Mouse (Mus musculus) ES-E14 (cell line): Measurements from ENCODE around the gene Tmem164. TPM values are rescaled to one million over a fixed set of nuclear protein-coding genes. Genes with fewer than 3 reads are reported as not detected.

Source experiments
- DNase-seq: peaks from one replicate; pipeline ENCODE4 v3.0.0-alpha.2; 2013; ENCODE audit warnings: low read depth, low spot score
- H3K27ac ChIP-seq: 2 replicates; pipeline ENCODE4 v1.5.1; 2012; ENCODE audit warnings: low read depth, mild to moderate bottlenecking, low read length, moderate library complexity, mixed read lengths; ENCODE audit not compliant: poor library complexity, insufficient read depth, severe bottlenecking
- H3K36me3 ChIP-seq: 2 replicates; pipeline ENCODE4 v1.6.1; 2012; ENCODE audit warnings: mild to moderate bottlenecking, low read length, moderate library complexity, mixed read lengths; ENCODE audit not compliant: control insufficient read depth, poor library complexity, insufficient read depth, severe bottlenecking
- H3K4me1 ChIP-seq, 2 experiments: fragments of 150-350 bp in 1 of 2; sonication (generic) in 1 of 2; 2 replicates each; pipeline ENCODE4 v1.6.1; 2012; ENCODE audit warnings: low read length in 2 of 2, mild to moderate bottlenecking in 1 of 2, mixed read lengths in 1 of 2; ENCODE audit not compliant: control insufficient read depth in 2 of 2, insufficient read depth in 2 of 2, poor library complexity in 1 of 2
- H3K4me3 ChIP-seq, 2 experiments: fragments of 150-350 bp in 1 of 2; sonication (generic) in 1 of 2; 2 replicates each; pipeline ENCODE4 v1.5.1; 2012; ENCODE audit warnings: low read length in 2 of 2, low read depth in 1 of 2, mild to moderate bottlenecking in 1 of 2, mixed read lengths in 1 of 2; ENCODE audit not compliant: insufficient read depth in 1 of 2, poor library complexity in 1 of 2, severe bottlenecking in 1 of 2
- H3K9ac ChIP-seq: 2 replicates; pipeline ENCODE4 v1.6.1; 2012; ENCODE audit warnings: low read depth, mild to moderate bottlenecking, low read length, mixed read lengths; ENCODE audit not compliant: poor library complexity, insufficient read depth, severe bottlenecking
- H3K9me3 ChIP-seq: fragments of 150-350 bp; sonication (generic); 2 replicates; pipeline ENCODE4 v1.6.1; 2012; ENCODE audit warnings: low read depth, mild to moderate bottlenecking, low read length; ENCODE audit not compliant: control insufficient read depth, insufficient read depth
- CHD2 ChIP-seq: IDR thresholded peaks from 2 replicates; pipeline ENCODE4 v1.6.1; 2014; ENCODE audit warnings: mild to moderate bottlenecking, low read depth, low read length, inconsistent platforms
- HCFC1 ChIP-seq: IDR thresholded peaks from 2 replicates; pipeline ENCODE4 v1.6.1; 2012; ENCODE audit warnings: low read length, inconsistent platforms, borderline replicate concordance; ENCODE audit not compliant: insufficient read depth
- MAFK ChIP-seq: IDR thresholded peaks from 2 replicates; pipeline ENCODE4 v1.6.1; 2014; ENCODE audit warnings: mild to moderate bottlenecking, low read depth, low read length, inconsistent platforms; ENCODE audit not compliant: insufficient read depth
- ZC3H11A ChIP-seq: IDR thresholded peaks from 2 replicates; pipeline ENCODE4 v1.6.1; 2012; ENCODE audit warnings: low read depth, mild to moderate bottlenecking, inconsistent platforms, low read length, borderline replicate concordance
- ZNF384 ChIP-seq: IDR thresholded peaks from 2 replicates; pipeline ENCODE4 v1.6.1; 2012; ENCODE audit warnings: low read depth, low read length, inconsistent platforms
- in situ Hi-C, 2 experiments: fragments of 600-800 bp; cut with MboI; formaldehyde crosslinking; loops; one replicate each; pipeline ENCODE4 v1.15.1; 2025; ENCODE audit warnings: low sequenced_read_pairs in 2 of 2, inconsistent platforms in 1 of 2; ENCODE audit not compliant: unreplicated experiment in 2 of 2
- total RNA-seq: library from RNA; depleted of rRNA; stranded (reverse); fragments of 300-350 nt; gene quantifications from 2 replicates; pipeline ENCODE4 v1.2.3, GENCODE M21; 2012

Tmem164 gene
- total RNA-seq, 1 experiment, result 15.3 TPM

GRCm38 (mm10) chrX:142834807-142835206 is 153.6 kb downstream of the Tmem164 start:
- no peaks in the 10 kb centered on the region for H3K36me3 ChIP-seq
- no peak overlapping the region for H3K27ac ChIP-seq
- H3K9ac ChIP-seq, result no peak overlapping the region
- H3K9me3 ChIP-seq, result no peaks in the 10 kb centered on the region
- in situ Hi-C loops, result no loop called here
- no peaks in the 10 kb centered on the region for H3K4me1 ChIP-seq
- DNase-seq, result no peak
- TF ChIP-seq HCFC1, result no peak
- no peak for TF ChIP-seq MAFK
- TF ChIP-seq ZNF384, result no peak
- TF ChIP-seq CHD2, result no peak
- TF ChIP-seq ZC3H11A, result no peak
- H3K4me3 ChIP-seq, result no peak overlapping the region

- Histone ChIP-seq H3K27ac (no peak overlapping the region), H3K9ac (no peak overlapping the region), H3K4me1 (no peaks in the 10 kb centered on the region), H3K9me3 (no peaks in the 10 kb centered on the region), H3K36me3 (no peaks in the 10 kb centered on the region), H3K4me3 (no peak overlapping the region)
- TF ChIP-seq ZC3H11A (no peak), ZNF384 (no peak), CHD2 (no peak), MAFK (no peak), HCFC1 (no peak)
- DNase-seq, result no peak
- in situ Hi-C loops, result no loop called here
Observed at GRCm38 (mm10) chrX:142836399-142836798, 155.2 kb downstream of the Tmem164 start.

- TF ChIP-seq CHD2 (no peak), MAFK (no peak), ZC3H11A (no peak), HCFC1 (no peak)
- no peak for DNase-seq
- no peak overlapping the region for H3K4me3 ChIP-seq
- H3K27ac ChIP-seq, result no peak overlapping the region
- peaks cover 2% of the 10 kb centered on the region; the same call in 1 of the 2 replicates for H3K36me3 ChIP-seq
- in situ Hi-C loops, result no loop called here
- H3K4me1 ChIP-seq, result no peaks in the 10 kb centered on the region
- no peak overlapping the region for H3K9ac ChIP-seq
- no peaks in the 10 kb centered on the region for H3K9me3 ChIP-seq
Observed at GRCm38 (mm10) chrX:142837316-142837715, 156.1 kb downstream of the Tmem164 start.

GRCm38 (mm10) chrX:142838841-142839240 is 157.6 kb downstream of the Tmem164 start:
- H3K9me3 ChIP-seq, result no peaks in the 10 kb centered on the region
- H3K36me3 ChIP-seq, result peaks cover 2% of the 10 kb centered on the region; the same call in 1 of the 2 replicates
- no peaks in the 10 kb centered on the region for H3K4me1 ChIP-seq
- H3K4me3 ChIP-seq, result no peak overlapping the region
- no peak overlapping the region for H3K9ac ChIP-seq
- no peak overlapping the region for H3K27ac ChIP-seq
- no peak for TF ChIP-seq ZC3H11A
- TF ChIP-seq ZNF384, result no peak
- TF ChIP-seq MAFK, result no peak
- TF ChIP-seq CHD2, result no peak
- no peak for TF ChIP-seq HCFC1
- in situ Hi-C loops, result no loop called here
- DNase-seq, result no peak

- Histone ChIP-seq H3K4me3 (no peak overlapping the region), H3K4me1 (no peaks in the 10 kb centered on the region), H3K9ac (no peak overlapping the region), H3K27ac (no peak overlapping the region), H3K36me3 (peaks cover 2% of the 10 kb centered on the region; the same call in 1 of the 2 replicates), H3K9me3 (no peaks in the 10 kb centered on the region)
- no peak for DNase-seq
- in situ Hi-C loops, result no loop called here
- no peak for TF ChIP-seq CHD2
- no peak for TF ChIP-seq HCFC1
- no peak for TF ChIP-seq MAFK
- no peak for TF ChIP-seq ZC3H11A
Observed at GRCm38 (mm10) chrX:142839411-142839810, 158.2 kb downstream of the Tmem164 start.
